Mouse (Mus musculus): ENCODE data around the gene Fam104a. TPM values are rescaled to one million over a fixed set of nuclear protein-coding genes. Genes with fewer than 3 reads are reported as not detected.

Fam104a gene
- total and polyA plus RNA-seq, 2 experiments from 2014 or later: 23.3 to 33.6 TPM

GRCm38 (mm10) chr11:113709731-113710256 is 25.8 kb upstream of the Fam104a start, which contains the start of gene Cpsf4l:
Gene Cpsf4l, minus strand, starts transcription at chr11:113710017.
- Histone ChIP-seq H3K4me2 (ENCODE audit: low read depth, low read length) (peak within 1 kb of the TSS; percentile 21; the same call in 1 of the 2 replicates), H3K36me3 (replicated peaks; ENCODE audit: control insufficient read depth, insufficient read depth, low read length) (no peaks in the 10 kb centered on the region), H3K4me3 (ENCODE audit: low read depth, low read length) (peak within 1 kb of the TSS; percentile 11; the same call in 1 of the 2 replicates), H3K9me3 (replicated peaks; ENCODE audit: control insufficient read depth, low read length) (no peaks in the 10 kb centered on the region), H3K27ac (ENCODE audit: low read depth) (peak within 1 kb of the TSS; percentile 68), H3K9ac (replicated peaks; ENCODE audit: low read depth, low read length) (peak within 1 kb of the TSS; percentile 45), H3K27me3 (ENCODE audit: control insufficient read depth, insufficient read depth, low read length) (no peaks in the 10 kb centered on the region), H3K4me1 (ENCODE audit: control insufficient read depth, insufficient read depth) (peaks cover 7% of the 10 kb centered on the region; the same call in 1 of the 2 replicates)
- ATAC-seq (ENCODE audit: insufficient read depth, low read depth) (peak; percentile 65), DNase-seq (ENCODE audit: low spot score) (no peak)
- 20% methylated on average over 11 of the region's 11 CpGs for WGBS
- TF ChIP-seq EP300 (IDR thresholded peaks at IDR 0.05; ENCODE audit: low read depth) (no peak), CTCF (IDR thresholded peaks at IDR 0.05; ENCODE audit: low read depth) (no peak)

DNA sequence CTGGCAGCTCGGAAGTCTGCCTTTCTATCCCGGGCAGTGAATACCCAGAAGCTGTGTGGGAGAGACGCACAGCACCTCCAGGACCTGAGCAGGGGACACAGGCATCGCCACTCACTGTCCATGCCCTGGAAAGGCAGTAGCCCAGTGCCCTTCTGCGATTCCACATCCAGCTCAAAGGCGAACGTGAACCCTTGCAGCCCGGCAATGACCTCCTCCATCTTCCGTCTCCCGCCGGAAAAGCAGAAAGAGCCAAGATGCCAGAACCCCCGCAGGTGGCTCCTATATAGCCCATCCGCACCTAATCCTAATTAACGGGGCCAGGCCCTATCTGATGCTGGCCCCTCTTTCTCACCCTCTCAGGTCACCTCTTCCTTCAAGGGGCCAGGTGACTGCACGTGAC is 25.3 kb upstream of the Fam104a start:
- Histone ChIP-seq H3K4me1 (ENCODE audit: control insufficient read depth, insufficient read depth) (peaks cover 7% of the 10 kb centered on the region; the same call in 1 of the 2 replicates), H3K4me2 (ENCODE audit: low read depth, low read length) (peak overlapping the region; percentile 21; the same call in 1 of the 2 replicates), H3K9ac (replicated peaks; ENCODE audit: low read depth, low read length) (no peak overlapping the region), H3K36me3 (replicated peaks; ENCODE audit: control insufficient read depth, insufficient read depth, low read length) (no peaks in the 10 kb centered on the region), H3K9me3 (replicated peaks; ENCODE audit: control insufficient read depth, low read length) (no peaks in the 10 kb centered on the region), H3K27me3 (ENCODE audit: control insufficient read depth, insufficient read depth, low read length) (no peaks in the 10 kb centered on the region), H3K27ac (ENCODE audit: low read depth) (no peak overlapping the region), H3K4me3 (ENCODE audit: low read depth, low read length) (peak overlapping the region; percentile 11; the same call in 1 of the 2 replicates)
- ATAC-seq (ENCODE audit: insufficient read depth, low read depth) (no peak), DNase-seq (ENCODE audit: low spot score) (no peak)
- WGBS: 30% methylated on average over 15 of the region's 15 CpGs
- TF ChIP-seq CTCF (IDR thresholded peaks at IDR 0.05; ENCODE audit: low read depth): no peak
- TF ChIP-seq EP300 (IDR thresholded peaks at IDR 0.05; ENCODE audit: low read depth): no peak

DNA sequence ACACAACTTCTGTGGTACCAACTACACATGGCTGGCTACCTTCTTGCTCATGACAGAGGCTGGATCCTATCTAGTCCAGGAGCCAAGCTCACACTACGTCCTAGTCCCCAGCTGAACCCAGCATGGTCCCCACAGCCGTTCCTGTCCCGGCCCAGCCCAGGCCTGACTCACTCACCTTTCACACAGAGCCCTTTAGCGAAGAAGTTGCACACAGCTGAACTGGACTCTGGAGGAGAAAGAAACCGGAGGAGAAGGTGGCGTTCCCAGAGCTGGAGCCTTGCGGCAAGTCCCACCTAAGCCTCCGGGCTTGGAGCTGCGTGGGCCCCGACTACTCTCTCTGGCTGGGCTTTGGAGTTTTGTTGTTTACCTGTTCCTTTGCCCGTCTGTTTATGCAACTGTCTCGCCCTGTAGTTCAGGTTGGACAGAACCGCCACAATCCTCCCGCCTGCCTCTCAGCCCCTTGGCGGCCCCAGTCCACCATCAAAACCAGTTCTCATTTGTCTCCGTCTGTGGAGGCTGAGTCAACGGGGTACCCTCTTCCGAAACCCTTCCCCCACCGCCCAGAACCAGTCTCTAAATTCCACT is 24.8 kb upstream of the Fam104a start:
- no peak; the same call in 1 of the 2 replicates for ATAC-seq (ENCODE audit: insufficient read depth, low read depth)

GRCm38 (mm10) chr11:113705966-113706652 is 22.2 kb upstream of the Fam104a start:
- no peaks in the 10 kb centered on the region for H3K9me3 ChIP-seq (replicated peaks; ENCODE audit: control insufficient read depth, low read length)
- H3K4me1 ChIP-seq (ENCODE audit: control insufficient read depth, insufficient read depth): peaks cover 7% of the 10 kb centered on the region; the same call in 1 of the 2 replicates
- H3K27me3 ChIP-seq (ENCODE audit: control insufficient read depth, insufficient read depth, low read length): no peaks in the 10 kb centered on the region
- DNase-seq (ENCODE audit: low spot score) (no peak), ATAC-seq (ENCODE audit: insufficient read depth, low read depth) (no peak)
- no peak overlapping the region for H3K4me3 ChIP-seq (ENCODE audit: low read depth, low read length)
- WGBS: 72% methylated on average over 15 of the region's 15 CpGs
- no peak for TF ChIP-seq EP300 (IDR thresholded peaks at IDR 0.05; ENCODE audit: low read depth)
- TF ChIP-seq CTCF (IDR thresholded peaks at IDR 0.05; ENCODE audit: low read depth): no peak
- no peak overlapping the region for H3K27ac ChIP-seq (ENCODE audit: low read depth)
- H3K36me3 ChIP-seq (replicated peaks; ENCODE audit: control insufficient read depth, insufficient read depth, low read length): no peaks in the 10 kb centered on the region
- no peak overlapping the region for H3K4me2 ChIP-seq (ENCODE audit: low read depth, low read length)
- H3K9ac ChIP-seq (replicated peaks; ENCODE audit: low read depth, low read length): no peak overlapping the region

More for the DNA sequence above, 24.8 kb upstream of the Fam104a start:
- no peaks in the 10 kb centered on the region for H3K36me3 ChIP-seq (replicated peaks; ENCODE audit: control insufficient read depth, insufficient read depth, low read length)
- H3K27me3 ChIP-seq (ENCODE audit: control insufficient read depth, insufficient read depth, low read length): no peaks in the 10 kb centered on the region
- no peak overlapping the region for H3K4me3 ChIP-seq (ENCODE audit: low read depth, low read length)
- H3K4me2 ChIP-seq (ENCODE audit: low read depth, low read length): no peak overlapping the region
- peaks cover 7% of the 10 kb centered on the region; the same call in 1 of the 2 replicates for H3K4me1 ChIP-seq (ENCODE audit: control insufficient read depth, insufficient read depth)
- H3K27ac ChIP-seq (ENCODE audit: low read depth): no peak overlapping the region
- DNase-seq (ENCODE audit: low spot score): no peak
- H3K9me3 ChIP-seq (replicated peaks; ENCODE audit: control insufficient read depth, low read length): no peaks in the 10 kb centered on the region
- no peak for TF ChIP-seq CTCF (IDR thresholded peaks at IDR 0.05; ENCODE audit: low read depth)
- TF ChIP-seq EP300 (IDR thresholded peaks at IDR 0.05; ENCODE audit: low read depth): no peak
- 67% methylated on average over 19 of the region's 19 CpGs for WGBS
- H3K9ac ChIP-seq (replicated peaks; ENCODE audit: low read depth, low read length): no peak overlapping the region

DNA sequence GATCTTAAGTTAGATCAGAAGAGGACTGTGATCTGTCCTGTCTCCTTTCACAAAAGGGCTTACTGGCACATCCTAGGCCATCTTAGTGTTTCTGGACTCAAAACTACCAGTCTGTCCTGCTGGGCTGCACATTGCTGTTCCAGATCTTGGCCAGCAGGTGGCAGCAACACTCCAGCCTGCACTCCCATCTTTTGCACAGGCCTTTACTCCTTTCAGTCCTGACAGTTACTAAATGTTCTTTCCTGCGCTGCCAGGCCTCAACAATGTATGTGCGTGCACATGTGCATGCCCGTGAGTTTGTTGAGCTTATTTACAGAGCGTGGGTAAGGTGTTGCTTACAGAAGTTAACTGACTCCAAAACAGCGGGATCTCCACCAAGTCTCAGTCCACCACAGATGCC is 19.8 kb upstream of the Fam104a start:
- H3K36me3 ChIP-seq (replicated peaks; ENCODE audit: control insufficient read depth, insufficient read depth, low read length): no peaks in the 10 kb centered on the region
- DNase-seq (ENCODE audit: low spot score) (peak; percentile 72), ATAC-seq (ENCODE audit: insufficient read depth, low read depth) (peak; percentile 69)
- no peak overlapping the region for H3K9ac ChIP-seq (replicated peaks; ENCODE audit: low read depth, low read length)
- H3K4me3 ChIP-seq (ENCODE audit: low read depth, low read length): no peak overlapping the region
- H3K4me1 ChIP-seq (ENCODE audit: control insufficient read depth, insufficient read depth): no peaks in the 10 kb centered on the region
- no peak overlapping the region for H3K4me2 ChIP-seq (ENCODE audit: low read depth, low read length)
- no peak for TF ChIP-seq EP300 (IDR thresholded peaks at IDR 0.05; ENCODE audit: low read depth)
- peak; percentile 99 for TF ChIP-seq CTCF (IDR thresholded peaks at IDR 0.05; ENCODE audit: low read depth)
- no peak overlapping the region for H3K27ac ChIP-seq (ENCODE audit: low read depth)
- H3K9me3 ChIP-seq (replicated peaks; ENCODE audit: control insufficient read depth, low read length): no peaks in the 10 kb centered on the region
- 30% methylated on average over 5 of the region's 5 CpGs for WGBS
- H3K27me3 ChIP-seq (ENCODE audit: control insufficient read depth, insufficient read depth, low read length): no peaks in the 10 kb centered on the region

Data from heart, postnatal 0 days (tissue).